Mouse (Mus musculus): ENCODE measurements around the gene Dazap2. TPM values are rescaled to one million over a fixed set of nuclear protein-coding genes. Genes with fewer than 3 reads are reported as not detected.
A peak's percentile ranks its signal among the peaks of the same experiment; 100 is the strongest.

Dazap2 gene
- total and polyA plus RNA-seq, 3 experiments, result 100 to 341 (median 233) TPM

DNA sequence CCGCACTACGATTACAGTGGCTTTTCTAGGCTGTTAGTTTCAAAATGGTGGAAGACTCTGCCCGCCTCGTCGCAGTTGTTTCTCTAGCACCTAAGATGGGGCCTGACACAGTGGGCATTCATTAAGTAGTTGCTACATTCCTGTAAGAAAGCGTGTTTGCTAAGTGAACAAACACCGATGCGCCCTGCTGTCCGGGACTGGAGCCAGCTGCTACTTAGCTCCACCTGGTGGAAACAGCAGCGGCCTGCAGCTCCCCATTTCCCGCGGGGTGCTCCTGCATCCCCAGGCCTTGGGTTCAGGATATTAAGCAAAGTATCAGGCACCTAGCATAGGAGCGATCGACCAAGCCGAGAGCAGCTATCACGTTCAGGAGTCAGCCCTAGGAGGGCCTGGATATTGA lies 1.6 kb upstream of the Dazap2 start (continued):
- TF ChIP-seq CTCF (IDR thresholded peaks at IDR 0.05 in 2 of 3, conservative IDR thresholded peaks at IDR 0.05 in 1 of 3; ENCODE audit: control insufficient read depth in 1 of 3, insufficient read depth in 1 of 3, low read depth in 2 of 3, low read length in 3 of 3, poor library complexity in 1 of 3, severe bottlenecking in 1 of 3) (peak; percentile 98 to 99 (median 98)), NRF1 (IDR thresholded peaks at IDR 0.05; ENCODE audit: insufficient read depth, low read depth, low read length, poor library complexity, severe bottlenecking) (no peak), GABPA (IDR thresholded peaks at IDR 0.05; ENCODE audit: low read depth, low read length) (no peak), POLR2A (IDR thresholded peaks at IDR 0.05; ENCODE audit: control insufficient read depth in 1 of 2, insufficient read depth in 1 of 2, low read depth in 1 of 2, low read length in 2 of 2, poor library complexity in 1 of 2) (no peak), MYB (IDR thresholded peaks at IDR 0.05; ENCODE audit: low read depth, low read length) (no peak), ETS1 (IDR thresholded peaks at IDR 0.05; ENCODE audit: low read depth, low read length) (no peak; the same call in 1 of the 2 replicates), SIN3A (IDR thresholded peaks at IDR 0.05; ENCODE audit: low read length) (peak; percentile 71; the same call in 1 of the 2 replicates)

DNA sequence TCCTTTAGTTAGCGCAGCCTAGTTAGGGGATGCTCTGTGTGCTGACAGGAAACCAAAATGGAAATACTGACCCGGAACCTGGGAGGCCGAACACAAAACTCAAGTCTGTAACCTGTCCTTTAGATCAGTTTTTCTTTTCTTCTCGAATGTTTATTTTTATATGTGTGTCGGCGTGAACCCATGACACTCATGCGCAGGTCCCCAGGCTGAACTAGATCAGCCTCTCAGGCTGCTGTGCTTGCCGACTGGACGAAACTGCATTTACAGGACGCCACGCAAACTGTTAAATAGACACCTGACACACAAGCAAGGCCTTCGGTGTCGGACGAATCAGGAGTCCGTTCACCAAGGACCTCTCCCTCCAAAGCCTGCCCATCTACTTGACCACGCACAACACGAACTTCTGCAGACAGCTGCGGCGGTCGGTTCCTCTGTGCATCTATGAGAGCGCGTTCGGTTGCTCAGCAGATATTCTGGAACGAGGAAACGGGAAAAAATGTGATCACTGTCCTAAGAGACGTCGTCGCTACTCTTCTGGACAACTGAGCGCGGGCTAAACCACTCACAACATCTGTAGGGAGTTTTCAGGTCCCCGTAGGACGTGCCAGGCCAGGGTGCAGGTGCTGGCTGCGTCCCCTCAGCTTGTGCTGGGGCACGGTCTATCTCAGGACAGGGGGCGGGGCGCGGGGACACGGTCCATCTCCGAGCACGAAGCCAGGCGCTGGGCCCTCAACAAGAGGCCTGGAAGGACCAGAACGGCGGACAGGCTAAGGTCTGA lies 742 bp upstream of the Dazap2 start:
- H3K4me3 ChIP-seq (ENCODE audit: control insufficient read depth in 1 of 2, insufficient read depth in 1 of 2, low read depth in 2 of 2, low read length in 2 of 2), result peak overlapping the region; percentile 67 to 94
- peaks cover 12% of the 10 kb centered on the region for H3K79me2 ChIP-seq (ENCODE audit: control insufficient read depth, insufficient read depth, low read length, poor library complexity)
- H3K9ac ChIP-seq (ENCODE audit: control insufficient read depth, low read depth, low read length, poor library complexity, severe bottlenecking), result peak overlapping the region; percentile 69
- TF ChIP-seq MAFK (IDR thresholded peaks at IDR 0.05; ENCODE audit: borderline replicate concordance, low read depth, low read length) (no peak), UBTF (IDR thresholded peaks at IDR 0.05; ENCODE audit: borderline replicate concordance, insufficient read depth, low read depth, low read length) (no peak), MYB (IDR thresholded peaks at IDR 0.05; ENCODE audit: low read depth, low read length) (0 out of 2 replicates have a peak, but pooled peaks have one; percentile 9), MXI1 (IDR thresholded peaks at IDR 0.05; ENCODE audit: low read depth, low read length) (peak; percentile 78), TCF12 (IDR thresholded peaks at IDR 0.05; ENCODE audit: low read depth, low read length) (0 out of 2 replicates have a peak, but pooled peaks have one; percentile 14), USF2 (IDR thresholded peaks at IDR 0.05; ENCODE audit: borderline replicate concordance in 1 of 2, insufficient read depth in 1 of 2, low read depth in 1 of 2, low read length in 2 of 2) (no peak), ZC3H11A (IDR thresholded peaks at IDR 0.05; ENCODE audit: low read depth, low read length) (no peak), TAL1 (IDR thresholded peaks at IDR 0.05; ENCODE audit: low read length) (no peak), RCOR1 (IDR thresholded peaks at IDR 0.05; ENCODE audit: low read depth, low read length) (no peak), MAX (IDR thresholded peaks at IDR 0.05; ENCODE audit: low read length) (0 out of 2 replicates have a peak, but pooled peaks have one; percentile 26), CHD2 (IDR thresholded peaks at IDR 0.05; ENCODE audit: low read length) (no peak), ZNF384 (IDR thresholded peaks at IDR 0.05; ENCODE audit: low read depth, low read length) (no peak), NRF1 (IDR thresholded peaks at IDR 0.05; ENCODE audit: insufficient read depth, low read depth, low read length, poor library complexity, severe bottlenecking) (peak; percentile 58; the same call in 1 of the 2 replicates), EP300 (IDR thresholded peaks at IDR 0.05; ENCODE audit: low read depth in 1 of 2, low read length in 2 of 2) (peak in 1 of 2 experiments; percentile 45; a peak in 2 of 4 replicates), HCFC1 (IDR thresholded peaks at IDR 0.05; ENCODE audit: low read depth, low read length) (no peak), GABPA (IDR thresholded peaks at IDR 0.05; ENCODE audit: low read depth, low read length) (no peak), POLR2AphosphoS2 (IDR thresholded peaks at IDR 0.05; ENCODE audit: low read length) (no peak), CHD1 (IDR thresholded peaks at IDR 0.05; ENCODE audit: low read depth, low read length) (peak; percentile 90; the same call in 1 of the 2 replicates), POLR2A (IDR thresholded peaks at IDR 0.05; ENCODE audit: control insufficient read depth in 1 of 2, insufficient read depth in 1 of 2, low read depth in 1 of 2, low read length in 2 of 2, poor library complexity in 1 of 2) (no peak; a peak in 1 of 4 replicates), POLR2AphosphoS5 (IDR thresholded peaks at IDR 0.05; ENCODE audit: borderline replicate concordance, low read depth, low read length) (no peak), USF1 (IDR thresholded peaks at IDR 0.05; ENCODE audit: low read depth, low read length) (peak; percentile 40; the same call in 1 of the 2 replicates), TBP (IDR thresholded peaks at IDR 0.05; ENCODE audit: low read depth, low read length) (no peak), RAD21 (IDR thresholded peaks at IDR 0.05; ENCODE audit: low read depth, low read length) (no peak; the same call in 1 of the 2 replicates), E2F4 (IDR thresholded peaks at IDR 0.05; ENCODE audit: borderline replicate concordance, low read depth, low read length) (no peak), SMC3 (IDR thresholded peaks at IDR 0.05; ENCODE audit: low read depth, low read length) (peak; percentile 33), SIN3A (IDR thresholded peaks at IDR 0.05; ENCODE audit: low read length) (peak; percentile 79), MYC (IDR thresholded peaks at IDR 0.05; ENCODE audit: low read depth, low read length) (peak; percentile 17; the same call in 1 of the 2 replicates), ZKSCAN1 (IDR thresholded peaks at IDR 0.05; ENCODE audit: low read depth, low read length) (no peak), MAZ (IDR thresholded peaks at IDR 0.05; ENCODE audit: low read depth, low read length) (no peak)
- H3K27me3 ChIP-seq (ENCODE audit: control insufficient read depth in 1 of 2, insufficient read depth in 2 of 2, low read length in 2 of 2), result no peaks in the 10 kb centered on the region
- peak overlapping the region; percentile 59 for H3K27ac ChIP-seq (ENCODE audit: control insufficient read depth, low read depth, low read length)
- no peak for DNase-seq (ENCODE audit: low read depth, low spot score)
- peaks cover 8 to 11% of the 10 kb centered on the region in 2 experiments for H3K36me3 ChIP-seq (ENCODE audit: control insufficient read depth in 1 of 2, insufficient read depth in 2 of 2, low read length in 2 of 2)
- H3K9me3 ChIP-seq (replicated peaks; ENCODE audit: insufficient read depth, low read length), result no peaks in the 10 kb centered on the region
- H3K4me1 ChIP-seq (ENCODE audit: control insufficient read depth in 1 of 2, insufficient read depth in 2 of 2, low read length in 2 of 2), result peaks cover 0 to 18% of the 10 kb centered on the region in 2 experiments; a peak in 2 of 4 replicates

Measured in MEL (cell line).